Mouse (Mus musculus): ENCODE measurements around the gene Catsperg2.
"Not testable (repeated sequence)": the region's sequence is repeated elsewhere in the genome, so short reads cannot be mapped to it uniquely, and the experiment has no call there.

Catsperg2 gene

DNA sequence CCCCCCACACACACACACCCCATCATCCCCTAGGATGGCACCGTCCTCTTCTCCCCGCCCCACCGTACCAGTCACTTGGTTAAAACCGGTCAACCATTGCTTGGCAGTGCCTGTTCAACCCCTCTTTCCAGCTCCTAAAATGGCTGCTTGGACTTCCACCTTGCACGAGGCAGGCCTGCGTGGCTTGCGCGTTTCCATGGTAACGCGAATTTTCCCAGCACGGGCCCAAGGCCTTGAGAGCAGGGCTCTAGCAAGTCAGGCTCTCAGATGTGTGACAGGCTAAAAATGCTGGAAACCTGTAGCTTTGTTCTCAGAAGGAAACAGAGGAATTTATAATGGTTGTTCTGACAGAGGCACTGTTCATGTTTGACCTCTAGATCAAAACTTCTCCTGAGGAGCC, at the start of gene Catsperg2:
TSS of gene Catsperg2 (minus strand) at position 173 of the 400 bp plus-strand sequence.
- not testable (repeated sequence) for DNase-seq (ENCODE audit: low spot score)

DNA sequence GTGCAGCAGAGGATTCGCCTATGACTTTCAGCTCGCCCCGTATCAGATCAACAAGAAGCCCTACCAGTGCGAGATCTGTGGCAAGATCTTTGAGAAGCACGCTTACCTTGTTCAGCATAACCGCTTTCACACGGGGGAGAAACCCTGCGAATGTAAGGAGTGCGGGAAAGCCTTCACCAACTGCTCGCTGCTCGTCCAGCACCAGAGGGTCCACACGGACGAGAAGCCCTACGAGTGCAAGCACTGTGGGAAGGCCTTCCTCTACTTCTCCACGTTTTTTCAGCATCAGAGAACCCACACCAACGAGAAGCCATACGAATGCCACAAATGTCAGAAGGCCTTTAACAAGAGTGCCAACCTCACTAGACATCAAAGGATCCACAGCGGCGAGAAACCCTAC, 49.7 kb upstream of the Catsperg2 start:
- DNase-seq (ENCODE audit: low spot score): no peak

DNA sequence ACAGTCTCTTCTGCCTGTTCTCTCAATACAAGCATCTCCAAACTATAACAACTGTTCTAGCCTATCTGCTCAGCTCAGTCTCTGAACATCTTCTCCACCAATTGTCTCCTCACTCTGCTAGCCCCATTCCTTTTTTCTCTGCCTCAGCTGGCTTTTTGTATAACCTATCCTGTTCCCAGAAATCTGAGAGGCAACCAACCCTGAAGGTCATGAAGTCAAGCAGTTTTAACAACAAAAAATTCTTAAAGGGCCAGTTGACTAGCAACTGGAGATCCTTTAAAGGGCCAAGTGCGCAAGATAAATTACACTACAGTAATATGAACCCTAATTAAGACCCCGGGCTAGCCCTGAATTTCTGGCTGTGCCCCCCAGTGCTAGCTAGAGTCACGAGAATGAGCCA, 47.5 kb upstream of the Catsperg2 start:
- DNase-seq (ENCODE audit: low spot score): no peak

DNA sequence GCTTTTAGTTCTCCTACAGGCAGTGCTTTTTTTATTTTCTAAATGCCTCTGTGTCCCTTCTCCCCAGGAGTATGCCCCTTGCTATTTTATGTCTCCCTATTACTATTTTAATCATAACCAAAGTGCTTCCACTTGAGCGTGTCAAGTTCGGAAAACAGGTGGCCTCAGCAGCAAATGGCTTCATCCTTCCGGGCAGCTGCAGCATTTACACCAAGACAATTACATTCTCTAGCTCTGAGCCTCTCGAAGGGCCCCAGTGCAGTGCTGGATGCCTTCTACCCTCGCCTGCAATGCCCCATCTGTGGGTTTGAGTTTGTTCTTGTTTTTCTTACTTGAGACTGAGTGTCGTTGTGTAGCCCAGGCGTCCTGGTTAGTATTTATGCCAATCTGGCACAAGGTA, 46.7 kb upstream of the Catsperg2 start:
- no peak for DNase-seq (ENCODE audit: low spot score)

DNA sequence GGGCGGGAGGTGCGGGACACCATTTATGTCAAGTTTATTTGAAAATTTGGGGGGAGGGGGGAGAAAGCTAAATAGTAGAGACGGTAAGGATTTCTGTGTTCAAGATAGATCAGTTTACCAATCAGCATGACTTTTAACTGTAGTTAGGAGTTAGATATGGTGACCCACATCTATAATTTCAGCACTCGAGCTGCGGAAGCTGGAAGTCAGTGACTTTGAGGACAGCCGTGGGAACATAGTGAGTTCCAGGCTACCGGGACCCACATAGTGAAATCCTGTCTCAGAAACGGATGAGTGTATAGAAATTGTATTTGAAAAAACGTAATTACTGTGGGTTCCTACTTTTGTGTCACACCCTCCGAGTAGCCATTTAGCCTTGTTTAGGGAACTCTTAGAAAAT, 42.1 kb upstream of the Catsperg2 start:
- no peak for DNase-seq (ENCODE audit: low spot score)

DNA sequence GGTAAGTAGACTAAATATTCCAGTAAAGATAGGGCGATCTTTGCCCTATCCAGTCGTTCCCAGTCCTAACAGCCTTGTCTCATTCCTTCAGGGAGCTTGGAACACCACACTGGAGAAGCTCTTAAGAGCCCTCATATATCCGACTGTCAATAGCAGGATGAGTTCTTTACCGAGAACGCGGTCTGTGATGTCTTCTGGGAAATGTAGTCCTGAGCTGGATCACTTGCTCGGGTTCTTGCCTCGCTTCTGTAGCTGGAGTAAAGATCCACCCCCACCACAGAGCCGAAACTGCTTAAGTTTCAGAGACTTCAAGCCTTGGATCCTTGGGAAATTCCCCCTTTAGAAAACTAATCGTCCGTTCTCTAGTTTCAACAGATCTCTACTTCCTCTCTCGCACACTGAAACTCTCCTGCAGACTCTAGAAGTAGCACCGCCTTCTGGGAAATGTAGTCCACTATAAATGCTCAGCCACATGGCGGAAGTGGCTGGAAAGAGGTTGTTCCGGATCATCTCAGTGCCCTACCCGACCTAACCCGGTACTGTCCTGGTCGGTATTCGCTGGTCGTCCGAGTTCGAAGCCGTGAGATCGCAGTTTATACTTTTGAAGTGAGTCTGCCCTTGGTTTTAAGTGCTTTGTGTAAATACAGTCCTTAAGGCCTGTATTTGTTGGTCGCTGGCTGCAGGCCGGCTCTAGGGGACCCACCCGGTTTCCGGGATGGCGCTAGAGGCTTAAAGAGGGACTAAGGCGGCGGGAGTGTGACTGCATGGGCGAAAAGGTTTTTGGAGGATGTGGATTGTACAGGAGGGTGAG, 41.5 kb upstream of the Catsperg2 start, which contains the start of gene Zfp84:
TSS of gene Zfp84 (plus strand) at position 463 of the 811 bp plus-strand sequence.
- DNase-seq (ENCODE audit: low spot score): peak; percentile 67

DNA sequence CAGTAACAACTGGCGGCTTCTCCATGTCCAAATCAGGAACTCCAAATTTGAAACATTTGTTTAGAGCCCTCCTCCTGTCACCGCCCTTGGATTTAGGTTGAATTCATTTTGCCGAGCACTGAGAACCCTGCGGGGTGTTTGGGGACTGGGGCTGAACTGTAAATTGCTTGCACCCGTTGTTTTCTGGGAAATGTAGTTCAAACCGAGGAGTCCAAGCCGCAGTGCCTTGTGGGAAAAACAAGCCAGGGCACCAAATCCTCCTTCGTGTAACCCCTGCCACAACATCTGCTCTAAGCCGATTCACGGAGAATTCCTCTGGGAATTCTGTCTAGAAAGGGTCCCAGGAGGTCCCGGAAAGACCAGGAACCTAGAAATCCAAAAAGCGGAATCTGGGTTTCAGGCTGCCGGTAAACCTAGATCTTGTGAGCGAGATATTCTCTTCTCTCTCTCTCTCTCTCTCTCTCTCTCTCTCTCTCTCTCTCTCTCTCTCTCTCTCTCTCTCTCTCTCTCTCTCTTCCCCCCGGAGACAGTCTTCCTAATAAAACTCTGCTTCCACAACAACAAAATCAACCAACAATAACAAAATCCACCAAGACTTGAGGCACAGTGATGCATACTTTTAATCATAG, 40.3 kb upstream of the Catsperg2 start:
- DNase-seq (ENCODE audit: low spot score): peak; percentile 70

DNA sequence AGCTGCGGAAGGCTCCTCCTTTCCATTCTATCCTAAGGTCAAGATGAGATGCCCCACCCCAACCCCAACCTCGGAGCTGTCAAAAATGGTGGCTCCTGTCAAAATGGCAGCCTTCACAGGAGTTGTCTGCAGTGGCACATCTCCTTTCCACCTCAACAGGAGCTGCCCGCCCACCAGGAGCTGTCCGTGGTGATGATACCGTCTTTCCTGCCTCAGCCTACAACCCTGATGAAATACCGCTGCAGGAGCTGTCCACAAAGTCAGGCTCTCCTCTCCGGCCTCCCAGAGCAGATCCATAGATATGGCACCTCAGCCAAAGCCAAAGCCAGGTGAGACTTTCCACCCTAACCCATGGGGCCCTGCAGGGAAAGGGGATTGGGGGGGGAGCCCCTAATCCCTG, 37.9 kb upstream of the Catsperg2 start:
- DNase-seq (ENCODE audit: low spot score): no peak

DNA sequence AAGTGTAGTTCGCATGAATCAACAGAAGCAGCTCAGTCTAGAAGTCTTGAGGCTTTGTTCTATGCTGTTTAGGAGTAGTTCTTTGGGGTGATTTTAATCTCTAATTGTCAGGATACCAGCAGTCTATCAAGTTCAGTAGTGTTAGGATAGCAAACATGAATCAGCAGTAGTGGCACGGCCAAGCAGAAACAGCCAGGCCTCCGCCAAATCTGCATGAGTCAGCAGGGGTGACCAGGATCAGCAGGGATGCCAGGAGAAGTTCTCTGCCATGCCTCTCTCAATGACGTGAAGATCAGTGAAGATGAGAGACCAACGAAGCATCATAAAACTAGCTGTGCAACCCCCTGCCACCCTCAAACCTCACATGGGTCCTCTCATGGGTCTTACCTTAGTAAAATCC, 33.6 kb upstream of the Catsperg2 start:
- DNase-seq (ENCODE audit: low spot score): no peak

DNA sequence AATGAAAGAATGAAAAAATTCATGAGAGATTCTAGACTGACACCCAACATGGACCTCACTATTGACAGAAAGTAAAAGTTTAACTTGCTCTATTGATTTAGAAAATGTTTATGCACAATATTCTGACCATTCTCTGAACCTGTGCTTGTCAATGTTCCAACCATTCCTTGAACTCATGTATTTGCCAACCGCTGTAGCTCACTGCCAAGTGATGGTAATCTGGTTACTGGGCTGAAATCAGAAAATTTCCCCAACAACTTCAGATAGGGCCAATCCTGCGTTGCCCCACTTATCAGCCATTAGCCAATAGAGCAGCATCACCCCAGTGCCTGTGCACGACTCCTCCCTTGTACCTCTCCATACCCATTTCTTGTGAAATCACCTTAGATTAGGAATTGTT, 15.4 kb upstream of the Catsperg2 start:
- DNase-seq (ENCODE audit: low spot score): no peak

DNA sequence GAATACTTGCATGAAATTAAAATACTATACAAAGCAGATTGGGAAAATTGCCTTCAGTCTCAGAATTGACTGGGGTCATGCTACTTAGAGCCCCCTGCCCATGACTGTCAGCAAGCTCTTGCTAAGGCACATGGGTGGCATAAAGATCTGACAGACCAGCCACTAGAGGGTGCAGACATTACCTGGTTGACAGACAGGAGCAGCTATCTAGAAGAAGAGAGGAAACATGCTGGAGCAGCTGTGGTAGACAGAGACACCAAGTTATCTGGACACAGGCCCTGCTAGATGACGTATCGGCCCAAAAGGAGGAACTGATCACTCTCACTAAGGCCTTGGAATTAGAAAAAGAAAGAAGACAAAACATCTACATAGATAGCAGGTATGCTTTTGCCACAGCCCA, 1.2 kb upstream of the Catsperg2 start:
- no peak for DNase-seq (ENCODE audit: low spot score)

DNA sequence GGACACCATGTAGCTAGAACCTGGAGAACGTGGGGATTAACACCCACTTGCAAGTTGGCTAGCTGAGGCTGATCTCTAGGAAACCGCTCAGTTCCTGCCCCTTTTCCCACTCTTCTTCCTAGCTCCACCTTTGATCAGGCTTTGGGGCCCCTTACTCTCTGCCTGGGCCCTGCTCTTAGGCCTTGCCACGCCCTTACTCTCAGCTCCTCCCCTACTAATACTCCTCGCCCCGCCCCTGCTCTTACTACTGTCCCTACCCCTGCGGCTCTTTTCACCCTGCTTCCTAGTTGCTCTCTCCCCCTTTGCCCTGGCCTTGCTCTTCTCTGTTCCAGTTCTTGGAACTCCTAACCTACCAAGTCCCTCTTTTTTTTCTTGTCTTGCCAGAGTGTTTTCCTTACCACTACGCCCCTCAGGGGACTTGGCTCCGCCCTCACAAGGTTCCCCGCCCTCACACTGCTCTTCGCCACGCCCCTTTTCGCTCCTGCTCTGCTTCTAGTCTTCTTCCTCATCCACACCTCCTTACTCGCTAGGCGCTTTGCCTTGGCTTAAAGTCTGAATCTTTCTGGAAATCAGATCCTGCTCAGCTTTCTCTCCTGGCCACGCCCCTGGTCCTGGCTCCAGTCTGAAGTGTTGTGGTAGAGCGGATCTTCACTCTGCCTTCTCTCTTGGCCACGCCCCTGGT, 1.2 kb downstream of the Catsperg2 start:
- DNase-seq (ENCODE audit: low spot score): not testable (repeated sequence)

DNA sequence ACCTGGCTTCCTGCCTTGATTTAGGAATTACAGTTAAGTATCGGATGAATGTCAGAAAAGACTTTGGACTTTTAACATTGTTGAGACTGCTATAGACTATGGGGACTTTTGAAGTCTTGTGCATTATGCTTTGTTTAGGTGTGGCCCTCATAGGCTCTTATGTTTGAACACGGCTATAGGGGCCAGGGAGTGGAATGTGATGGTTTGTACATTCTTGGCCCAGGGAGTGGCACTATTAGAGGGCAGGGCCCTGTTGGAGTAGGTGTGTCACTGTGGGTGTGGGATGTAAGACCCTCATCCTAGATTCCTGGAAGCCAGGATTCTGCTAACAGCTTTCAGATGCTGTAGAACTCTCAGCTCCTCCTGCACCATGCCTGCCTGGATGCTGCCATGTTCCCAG, 17.9 kb downstream of the Catsperg2 start:
- DNase-seq (ENCODE audit: low spot score): not testable (repeated sequence)

DNA sequence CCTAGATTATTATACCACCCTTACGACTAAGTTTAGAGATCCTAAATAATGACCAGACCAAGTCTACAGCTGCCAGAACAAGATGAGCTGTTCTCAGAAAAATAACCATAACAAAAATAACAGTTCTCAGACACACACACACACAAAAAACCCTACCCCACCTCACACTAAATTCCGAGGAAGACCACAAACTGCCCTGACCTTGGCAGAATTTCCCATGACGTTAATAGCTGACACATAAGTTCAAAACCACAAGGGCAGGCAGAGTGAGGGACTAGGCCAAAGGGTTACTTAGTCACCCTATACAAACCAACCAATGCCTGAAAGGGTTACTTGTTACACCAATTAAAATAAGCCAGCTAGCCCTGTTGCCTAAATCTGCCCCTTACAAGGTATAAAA, 31.6 kb downstream of the Catsperg2 start:
- DNase-seq (ENCODE audit: low spot score): not testable (repeated sequence)

DNA sequence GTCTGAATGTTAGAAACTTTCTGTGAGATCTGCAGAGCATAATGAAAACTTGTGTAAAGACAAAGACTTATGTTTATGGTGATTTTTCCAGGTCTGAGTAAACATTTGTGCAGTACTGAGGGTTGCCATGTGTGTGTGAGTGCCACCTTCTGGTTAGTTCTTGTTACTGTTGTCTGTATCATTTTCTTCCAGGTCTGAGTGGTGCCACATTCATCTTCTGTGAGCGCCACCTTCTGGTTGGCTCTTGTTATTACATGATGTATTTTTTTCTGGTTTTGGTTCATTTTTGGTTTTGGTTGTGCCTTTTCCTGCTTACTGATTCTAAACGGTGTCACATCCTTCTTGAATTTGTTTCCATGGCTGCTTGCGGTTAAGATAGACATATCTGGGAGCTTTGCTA, 45.0 kb downstream of the Catsperg2 start:
- no peak for DNase-seq (ENCODE audit: low spot score)

Measured in urinary bladder, postnatal 25 days (tissue).